Mouse (Mus musculus) embryo, embryonic 11.5 days (tissue): ENCODE results near the gene Olfr1079.
"Not testable (repeated sequence)": the region's sequence is repeated elsewhere in the genome, so short reads cannot be mapped to it uniquely, and the experiment has no call there.

Experiments
- DNase-seq: peaks from one replicate; pipeline ENCODE4 v3.0.0-alpha.2; 2012; ENCODE audit warnings: low read depth, low spot score

Olfr1079 gene

DNA sequence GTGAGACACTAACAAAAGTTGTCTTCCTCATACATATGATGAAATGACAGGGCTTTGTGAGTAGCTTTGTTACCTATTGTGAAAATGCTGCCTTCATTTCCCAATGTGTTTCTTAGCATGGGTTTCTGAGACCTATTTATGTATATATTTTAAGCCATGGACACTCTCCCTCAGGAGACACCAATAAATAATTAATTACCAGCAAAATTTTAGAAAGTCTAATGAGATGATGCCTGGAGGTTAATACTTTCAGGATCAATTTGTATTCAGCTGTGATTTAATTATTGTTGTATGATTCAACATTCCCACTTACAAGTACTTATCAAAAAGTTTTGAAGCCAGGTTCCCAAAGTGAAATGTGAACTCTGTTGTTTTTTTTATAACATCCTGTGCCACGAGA, at the start of gene Olfr1079:
Gene Olfr1079, minus strand, starts transcription at position 101 of the 400 bp plus-strand sequence.
- DNase-seq = no peak

GRCm38 (mm10) chr2:86558135-86558534, 15.9 kb upstream of the Olfr1079 start, which contains the start of gene Olfr1080:
Olfr1080 (minus strand) TSS chr2:86558235.
- DNase-seq = not testable (repeated sequence)

GRCm38 (mm10) chr2:86530991-86531390, 11.3 kb downstream of the Olfr1079 start:
- DNase-seq = no peak

DNA sequence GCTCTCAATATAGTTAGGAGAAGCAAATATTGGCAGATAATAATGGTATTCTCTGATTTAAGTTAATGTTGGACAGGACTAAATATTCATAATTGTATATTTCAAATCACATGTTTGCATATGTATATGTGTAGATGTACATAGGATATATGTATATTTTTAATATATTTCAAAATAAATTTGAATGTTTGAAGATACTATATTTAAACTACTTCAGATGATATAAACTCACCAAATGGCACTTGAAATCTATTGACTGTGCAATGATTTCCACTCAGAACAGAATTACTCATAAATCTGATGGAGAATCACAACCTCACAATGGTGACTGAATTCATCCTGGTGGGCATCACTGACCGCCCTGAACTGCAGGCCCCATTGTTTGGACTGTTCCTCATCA, 34.1 kb downstream of the Olfr1079 start, which contains the start of gene Olfr1076:
Gene Olfr1076, plus strand, starts transcription at position 301 of the 400 bp plus-strand sequence.
- no peak for DNase-seq

DNA sequence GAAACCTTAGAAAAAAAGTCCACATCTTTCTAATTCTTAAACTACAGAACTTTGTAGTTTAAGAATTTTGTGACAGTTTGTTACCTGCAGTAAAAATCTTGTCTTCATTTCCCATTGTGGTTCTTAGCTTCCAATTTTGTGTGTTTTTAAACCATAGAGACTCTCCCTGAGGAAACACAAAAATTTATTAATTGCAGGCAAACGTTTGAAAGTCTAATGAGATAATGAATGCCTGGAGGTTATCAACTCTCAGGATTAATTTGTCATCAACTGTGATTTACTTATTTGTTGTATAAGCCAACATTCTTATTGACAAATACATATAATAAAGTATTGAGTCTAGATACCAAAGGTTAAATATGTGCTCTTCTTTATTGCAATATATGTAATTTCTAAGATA, 55.0 kb downstream of the Olfr1079 start, which contains the start of gene Olfr228:
Gene Olfr228, minus strand, starts transcription at position 101 of the 400 bp plus-strand sequence.
- DNase-seq = no peak
